8 mouse cellular contexts compared by ENCODE assay signal in the genomic region with DNA sequence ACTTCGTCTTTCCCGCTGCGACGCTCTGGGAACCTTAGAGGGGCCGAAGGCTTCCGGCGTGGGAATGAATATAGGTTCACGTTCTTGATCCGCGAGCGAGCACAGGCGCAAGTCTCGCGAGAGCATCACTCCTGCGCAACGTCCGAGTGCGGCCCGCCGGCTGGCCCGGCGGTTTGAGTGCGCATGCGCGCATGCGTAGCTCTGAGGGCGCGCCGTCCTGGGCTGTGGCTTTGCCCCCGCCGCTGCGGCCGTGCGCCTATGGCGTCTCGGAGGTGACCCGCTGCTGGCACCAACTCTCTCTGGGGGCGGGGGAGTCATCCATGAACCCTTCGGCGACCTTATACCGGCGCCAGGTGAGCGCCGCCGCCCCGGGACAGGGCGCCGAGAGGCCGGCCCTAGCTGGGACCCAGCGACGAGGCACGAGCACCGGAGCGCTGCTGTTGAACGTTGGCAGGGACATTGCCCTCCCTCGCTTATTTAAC. TPM values are rescaled to one million over a fixed set of nuclear protein-coding genes. Genes with fewer than 3 reads are reported as not detected.
DNase-seq lines count a peak whose midpoint lies in the region; ATAC-seq and TF ChIP-seq lines count a peak whose summit lies in the region.

A gene (plus strand): TSS at position 172 of the 482 bp plus-strand sequence.

- peak within 1 kb of the TSS; percentile 92 for H3K27ac ChIP-seq in hindbrain, embryonic 14.5 days

- peak; percentile 81 for DNase-seq in Patski (ENCODE audit: low read depth, low spot score)
- DNase-seq in cerebellum, postnatal 14 days, result peak; percentile 95 to 96
- peak; percentile 82 to 86 for DNase-seq in frontal cortex, postnatal 25 days (ENCODE audit: low spot score in 2 of 2)
- peak; percentile 99 for DNase-seq in hindbrain, embryonic 14.5 days (ENCODE audit: low spot score)
- DNase-seq in layer of hippocampus, postnatal 36 days, result peak; percentile 88 to 89
- peak; percentile 96 for DNase-seq in lung, postnatal 36 days
- peak; percentile 98 for DNase-seq in retina, postnatal 1 day
- peak; percentile 78 to 88 for DNase-seq in urinary bladder, adult 18-20 months (ENCODE audit: low spot score in 2 of 2)

- TF ChIP-seq CTCF in Patski (IDR thresholded peaks at IDR 0.05), result no peak

- no peaks in the 10 kb centered on the region for H3K9me3 ChIP-seq in hindbrain, embryonic 14.5 days (ENCODE audit: control insufficient read depth, low read length)

- H3K9ac ChIP-seq in hindbrain, embryonic 14.5 days, result peak within 1 kb of the TSS; percentile 87

- CTCF ChIA-PET in Patski (lab: Charles Lee), result interaction anchor here (1.1 to 1.3 kb wide), 2 partner anchors 10 to 103 kb away, joined by 3 read pairs; no protein-coding TSS in a partner anchor

- H3K4me1 ChIP-seq in hindbrain, embryonic 14.5 days (replicated peaks; ENCODE audit: control insufficient read depth, insufficient read depth, low read length), result peaks cover 4% of the 10 kb centered on the region; the same call in 1 of the 2 replicates

- under 1% methylated on average over 56 of the region's 56 CpGs for WGBS in hindbrain, embryonic 14.5 days

- H3K36me3 ChIP-seq in hindbrain, embryonic 14.5 days (replicated peaks; ENCODE audit: control insufficient read depth, insufficient read depth), result peaks cover 37% of the 10 kb centered on the region

- H3K4me3 ChIP-seq in hindbrain, embryonic 14.5 days (replicated peaks; ENCODE audit: low read length), result peak within 1 kb of the TSS; percentile 65

- peak within 1 kb of the TSS; percentile 73 for H3K4me2 ChIP-seq in hindbrain, embryonic 14.5 days (replicated peaks)

- in situ Hi-C loops in Patski (cut with MboI; ENCODE audit: low pct_unique_long_range_greater_than_20kb), result no loop called here

- ATAC-seq in Patski, result peak; percentile 85
- ATAC-seq in hindbrain, embryonic 14.5 days (ENCODE audit: low FRiP score), result peak; percentile 98

- H3K27me3 ChIP-seq in Patski, result no peaks in the 10 kb centered on the region
- H3K27me3 ChIP-seq in hindbrain, embryonic 14.5 days (ENCODE audit: control insufficient read depth, insufficient read depth, low read length), result no peaks in the 10 kb centered on the region

- POLR2A ChIA-PET in Patski (lab: Charles Lee), result interaction anchor here (1.3 to 1.4 kb wide), 2 partner anchors 10 to 62 kb away, joined by 3 to 4 read pairs; no protein-coding TSS in a partner anchor

RNA-seq across cellular contexts. Expression of the gene that starts here (rescaled TPM):
- 6.7 TPM for polyA plus RNA-seq in Patski (2021)
- 5.2 and 5.5 TPM in 2 replicates for polyA plus RNA-seq in hindbrain, embryonic 14.5 days (2014; fragmentation: Nextera tagmentation; extraction: Ambion mirVana)
- 1 to 10 TPM; 2.5 TPM for total RNA-seq in layer of hippocampus, postnatal 36 days (2021)

Comparison
In these comparisons a context has a peak if more than half of its experiments do, and no peak if none do; other contexts are left out.
1. Peak in every context shown above with its lines: DNase-seq, ATAC-seq, H3K4me3 ChIP-seq and H3K27ac ChIP-seq.